Comparison of ENCODE assay signal across 8 mouse cellular contexts in genomic region chr17:21383391-21384056, GRCm38 (mm10). TPM values are rescaled to one million over a fixed set of nuclear protein-coding genes. Genes with fewer than 3 reads are reported as not detected.
DNase-seq lines count a peak whose midpoint lies in the region.

Gene Zfp677 (plus strand): TSS chr17:21383748.

- DNase-seq in adrenal gland, adult 2 months: peak; percentile 86
- DNase-seq in embryo, embryonic 11 days: peak; percentile 76
- peak; percentile 40 for DNase-seq in gastrocnemius, postnatal 14 days
- peak; percentile 94 for DNase-seq in induced T-regulatory cell, adult 2 months (ENCODE audit: low read depth)
- peak; percentile 19 to 24 for DNase-seq in left cerebral cortex, adult 8-10 months (ENCODE audit: low spot score in 2 of 2)
- peak; percentile 32 to 40 for DNase-seq in right cerebral cortex, adult 2 months (ENCODE audit: low spot score in 2 of 2)
- peak; percentile 62 for DNase-seq in urinary bladder, postnatal 25 days (ENCODE audit: low spot score)

- intact Hi-C loops in gastrocnemius, postnatal 14 days (cut with DNase I; ENCODE audit: low total_unique reads): no loop called here

- H3K4me3 ChIP-seq in megakaryocyte, embryonic 14.5 days (replicated peaks): peak within 1 kb of the TSS; percentile 91

- no peaks in the 10 kb centered on the region for H3K9me3 ChIP-seq in megakaryocyte, embryonic 14.5 days

- H3K36me3 ChIP-seq in megakaryocyte, embryonic 14.5 days (replicated peaks; ENCODE audit: low read length): no peaks in the 10 kb centered on the region

- H3K4me1 ChIP-seq in megakaryocyte, embryonic 14.5 days: peaks cover 18% of the 10 kb centered on the region; the same call in 1 of the 2 replicates

- no peaks in the 10 kb centered on the region for H3K27me3 ChIP-seq in megakaryocyte, embryonic 14.5 days (replicated peaks)

RNA-seq across cellular contexts. Expression of gene Zfp677, which starts in this region (rescaled TPM):
- total RNA-seq in adrenal gland, adult 2 months (2021): 1 to 10 TPM; 3.7 to 4.4 TPM
- 0.06 TPM in 1 of 2 replicates, not detected in the other for polyA plus RNA-seq in adrenal gland, adult 2 months (2012; rRNA removed)
- under 1 TPM; 0.40 to 0.64 TPM for total RNA-seq in gastrocnemius, postnatal 14 days (2021)
- 1 to 10 TPM; 1.1 to 2.5 (median 1.6) TPM for total RNA-seq in left cerebral cortex, adult 8-10 months (2022)
- not detected in 2 replicates for polyA plus RNA-seq in megakaryocyte, embryonic 14.5 days (2012; ENCODE audit: insufficient read depth, low replicate concordance)

Comparison
In these comparisons a context has a peak if more than half of its experiments do, and no peak if none do; other contexts are left out.
1. Peak in every context shown above with its lines: DNase-seq and H3K4me3 ChIP-seq.
2. Peak in DNase-seq in gastrocnemius, postnatal 14 days; RNA of the gene not detected or under 1 TPM.
3. DNase-seq: peak in every context shown above with its lines; median percentile 94 in induced T-regulatory cell, adult 2 months; 86 in adrenal gland, adult 2 months; 76 in embryo, embryonic 11 days; 62 in urinary bladder, postnatal 25 days; 40 in gastrocnemius, postnatal 14 days; 36 in right cerebral cortex, adult 2 months; 22 in left cerebral cortex, adult 8-10 months.